Mouse (Mus musculus): Measurements from ENCODE around the gene Plxna4.

DNA sequence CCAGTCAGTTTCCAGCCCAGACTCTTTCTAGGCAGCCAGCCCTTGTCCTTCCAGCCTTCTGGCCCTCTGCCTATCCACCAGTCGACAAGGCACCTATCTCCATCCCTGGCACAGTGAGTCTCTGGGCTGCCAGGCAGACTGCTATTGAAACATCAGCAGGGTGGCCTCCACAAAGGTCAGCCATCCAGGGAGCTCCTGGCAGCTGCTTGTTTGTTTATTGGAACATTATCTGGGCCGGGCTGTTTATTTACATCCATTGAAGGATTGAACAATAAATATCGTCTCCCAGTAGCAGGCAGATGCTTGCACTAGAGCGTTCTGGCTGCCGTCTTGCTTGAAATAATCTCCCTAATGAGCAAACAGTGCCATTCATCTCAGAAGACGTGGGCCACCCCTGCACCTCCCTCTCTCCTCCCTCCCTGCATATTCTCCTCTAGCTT, 273.0 kb downstream of the Plxna4 start:
- TF ChIP-seq CTCF (IDR thresholded peaks at IDR 0.05; ENCODE audit: insufficient read depth, low read depth, low read length) (no peak), POLR2A (IDR thresholded peaks at IDR 0.05; ENCODE audit: insufficient read depth, low read depth, low read length) (no peak)

Measured in olfactory bulb, adult 2 months (tissue).